In genomic region chr2:3799767-3800554, GRCm38 (mm10) we compare ENCODE assay signal across 8 mouse cellular contexts.
DNase-seq lines count a peak whose midpoint lies in the region; ATAC-seq and TF ChIP-seq lines count a peak whose summit lies in the region.

No protein-coding gene starts in this region.

- H3K9me3 ChIP-seq in heart, embryonic 13.5 days, result no peaks in the 10 kb centered on the region
- H3K9me3 ChIP-seq in kidney, embryonic 16.5 days (ENCODE audit: low read length), result 0 out of 2 replicates have a peak, but pooled peaks cover 3% of the 10 kb centered on the region
- no peaks in the 10 kb centered on the region for H3K9me3 ChIP-seq in liver, embryonic 14.5 days (ENCODE audit: control insufficient read depth, low read length)
- no peaks in the 10 kb centered on the region for H3K9me3 ChIP-seq in neural tube, embryonic 11.5 days (ENCODE audit: control insufficient read depth, low read length)

- no peaks in the 10 kb centered on the region for H3K36me3 ChIP-seq in heart, embryonic 13.5 days
- no peaks in the 10 kb centered on the region for H3K36me3 ChIP-seq in kidney, embryonic 16.5 days (ENCODE audit: insufficient read depth, low read length)
- H3K36me3 ChIP-seq in liver, embryonic 14.5 days (replicated peaks; ENCODE audit: control insufficient read depth, insufficient read depth, low read depth), result no peaks in the 10 kb centered on the region
- no peaks in the 10 kb centered on the region for H3K36me3 ChIP-seq in neural tube, embryonic 11.5 days (ENCODE audit: control insufficient read depth, insufficient read depth, low read length)

- DNase-seq in embryo, embryonic 11.5 days (ENCODE audit: low read depth, low spot score), result peak; percentile 46
- peak in 2 of 3 experiments; percentile 9 for DNase-seq in liver, embryonic 14.5 days (ENCODE audit: low read depth in 3 of 3, low spot score in 3 of 3)
- DNase-seq in neural tube, embryonic 11.5 days (ENCODE audit: low spot score), result peak; percentile 46
- peak; percentile 24 to 40 for DNase-seq in thymus, adult 18-20 months

- no peak overlapping the region for H3K27ac ChIP-seq in heart, embryonic 13.5 days (replicated peaks)
- no peak overlapping the region for H3K27ac ChIP-seq in kidney, embryonic 16.5 days (ENCODE audit: low read length)
- no peak overlapping the region for H3K27ac ChIP-seq in liver, embryonic 14.5 days
- no peak overlapping the region for H3K27ac ChIP-seq in neural tube, embryonic 11.5 days (ENCODE audit: low read depth, low read length)

- TF ChIP-seq CTCF in liver, embryonic 14.5 days (IDR thresholded peaks at IDR 0.05; ENCODE audit: low read depth), result peak; percentile 60

- 0 out of 2 replicates have a peak, but pooled peaks cover 3% of the 10 kb centered on the region for H3K27me3 ChIP-seq in heart, embryonic 13.5 days (replicated peaks)
- H3K27me3 ChIP-seq in kidney, embryonic 16.5 days (ENCODE audit: insufficient read depth, low read length), result no peaks in the 10 kb centered on the region
- no peaks in the 10 kb centered on the region for H3K27me3 ChIP-seq in liver, embryonic 14.5 days (ENCODE audit: control insufficient read depth, insufficient read depth, low read length)
- H3K27me3 ChIP-seq in neural tube, embryonic 11.5 days (ENCODE audit: control insufficient read depth, insufficient read depth, low read length), result no peaks in the 10 kb centered on the region

- TF ChIP-seq EP300 in liver, embryonic 14.5 days (IDR thresholded peaks at IDR 0.05; ENCODE audit: low read depth), result no peak

- H3K4me1 ChIP-seq in heart, embryonic 13.5 days, result peaks cover 4% of the 10 kb centered on the region
- H3K4me1 ChIP-seq in kidney, embryonic 16.5 days (ENCODE audit: insufficient read depth, low read length), result peaks cover 9% of the 10 kb centered on the region
- no peaks in the 10 kb centered on the region for H3K4me1 ChIP-seq in liver, embryonic 14.5 days (replicated peaks; ENCODE audit: control insufficient read depth in 2 of 2, insufficient read depth in 2 of 2, low read length in 1 of 2)
- no peaks in the 10 kb centered on the region for H3K4me1 ChIP-seq in neural tube, embryonic 11.5 days (ENCODE audit: control insufficient read depth, insufficient read depth, low read length)

- ATAC-seq in CD4-positive, CD25-positive, alpha-beta regulatory T cell, adult 4 months, result peak; percentile 78
- ATAC-seq in activated CD4-positive, CD25-positive, alpha-beta regulatory T cell, adult 4 months, result peak; percentile 75
- ATAC-seq in heart, embryonic 13.5 days (ENCODE audit: extremely low read depth, insufficient number of reproducible peaks, low FRiP score, low TSS enrichment), result no peak
- peak; percentile 87 for ATAC-seq in kidney, embryonic 16.5 days (ENCODE audit: low FRiP score, low TSS enrichment)
- peak; percentile 23; the same call in 1 of the 2 replicates for ATAC-seq in liver, embryonic 14.5 days (ENCODE audit: insufficient read depth)
- peak; percentile 45; the same call in 1 of the 2 replicates for ATAC-seq in neural tube, embryonic 11.5 days (ENCODE audit: insufficient read depth, low FRiP score, low TSS enrichment)

- H3K9ac ChIP-seq in heart, embryonic 13.5 days, result peak overlapping the region; percentile 47
- peak overlapping the region; percentile 53 for H3K9ac ChIP-seq in kidney, embryonic 16.5 days (replicated peaks; ENCODE audit: low read length)
- H3K9ac ChIP-seq in liver, embryonic 14.5 days (replicated peaks), result no peak overlapping the region
- H3K9ac ChIP-seq in neural tube, embryonic 11.5 days (ENCODE audit: low read length), result no peak overlapping the region

- peak overlapping the region; percentile 68 for H3K4me2 ChIP-seq in heart, embryonic 13.5 days
- peak overlapping the region; percentile 61 for H3K4me2 ChIP-seq in kidney, embryonic 16.5 days (replicated peaks; ENCODE audit: low read depth, low read length)
- H3K4me2 ChIP-seq in liver, embryonic 14.5 days (ENCODE audit: low read depth), result peak overlapping the region; percentile 66
- H3K4me2 ChIP-seq in neural tube, embryonic 11.5 days (ENCODE audit: low read depth), result peak overlapping the region; percentile 38

- peak overlapping the region; percentile 41 for H3K4me3 ChIP-seq in heart, embryonic 13.5 days
- peak overlapping the region; percentile 39 for H3K4me3 ChIP-seq in kidney, embryonic 16.5 days (ENCODE audit: low read length)
- H3K4me3 ChIP-seq in liver, embryonic 14.5 days (ENCODE audit: insufficient read depth in 1 of 2, low read depth in 2 of 2, low read length in 2 of 2), result peak overlapping the region; percentile 31 to 47
- H3K4me3 ChIP-seq in neural tube, embryonic 11.5 days (ENCODE audit: low read depth, low read length), result no peak overlapping the region

- 20% methylated on average over 18 of the region's 18 CpGs for WGBS in heart, embryonic 13.5 days
- 13% methylated on average over 18 of the region's 18 CpGs for WGBS in kidney, embryonic 16.5 days
- WGBS in liver, embryonic 14.5 days (ENCODE audit: insufficient replicate concordance), result 5% methylated on average over 18 of the region's 18 CpGs
- 16% methylated on average over 18 of the region's 18 CpGs for WGBS in neural tube, embryonic 11.5 days

Comparison
In these comparisons a context has a peak if more than half of its experiments do, and no peak if none do; other contexts are left out.
1. H3K9ac ChIP-seq: peak in heart, embryonic 13.5 days (single experiment) and kidney, embryonic 16.5 days (single experiment); none in liver, embryonic 14.5 days (single experiment) and neural tube, embryonic 11.5 days (single experiment).
2. Peak in every context shown above with its lines, with median percentiles within 50 percentile points of each other: DNase-seq and H3K4me2 ChIP-seq.